Mouse (Mus musculus) adrenal gland, postnatal 14 days (tissue): ENCODE results near the gene Ppp4r1. TPM values are rescaled to one million over a fixed set of nuclear protein-coding genes. Genes with fewer than 3 reads are reported as not detected.

Experiments used
- DNase-seq: peaks from one replicate; pipeline ENCODE4 v3.0.0; 2021; ENCODE audit warnings: mixed read lengths
- total RNA-seq: library from RNA; stranded (reverse); gene quantifications from 2 replicates; pipeline ENCODE4 v1.2.3, GENCODE M21; 2021

Ppp4r1 gene
- total RNA-seq, 1 experiment from 2014 or later: 58.1 TPM

DNA sequence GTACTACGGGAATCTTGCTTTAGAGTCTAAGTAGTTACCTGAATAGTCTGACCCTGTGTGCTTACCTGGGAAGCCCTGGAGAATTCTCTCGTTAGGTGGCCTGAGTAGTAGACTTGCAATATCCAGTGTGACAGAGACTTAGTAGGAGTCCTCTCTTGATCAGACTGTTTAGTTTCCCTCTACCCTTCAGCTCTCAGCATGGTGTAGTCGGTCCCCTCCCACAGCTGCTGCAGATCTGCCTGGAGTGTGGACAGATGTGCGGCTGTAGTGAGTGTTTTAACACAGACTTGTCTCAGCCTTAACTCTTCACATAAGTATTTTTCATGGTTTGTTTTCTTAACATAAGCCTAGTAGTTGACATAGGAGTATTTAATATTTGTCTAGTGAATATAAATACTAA lies 19.7 kb downstream of the Ppp4r1 start:
- DNase-seq: no peak

DNA sequence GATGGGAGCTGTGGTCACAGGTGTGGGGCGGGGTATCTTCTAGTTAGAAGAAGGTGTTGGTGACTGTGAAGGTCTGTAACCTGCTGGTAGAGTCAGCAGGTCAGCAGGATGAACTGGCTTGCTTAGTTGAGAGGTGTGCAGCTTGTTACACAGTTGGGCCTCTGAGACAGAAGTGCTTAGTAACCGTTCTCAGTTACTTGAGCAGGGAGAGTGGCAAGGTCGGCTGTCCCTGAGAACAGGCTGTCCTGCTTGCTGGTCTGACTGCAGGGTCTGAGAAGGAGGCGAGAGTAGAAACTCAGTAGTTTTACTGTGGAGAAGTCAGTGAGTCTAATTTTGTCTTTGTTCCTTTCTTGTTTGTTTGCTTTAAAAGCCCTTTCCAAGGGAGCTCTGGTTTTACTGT lies 23.6 kb downstream of the Ppp4r1 start:
- DNase-seq: no peak

DNA sequence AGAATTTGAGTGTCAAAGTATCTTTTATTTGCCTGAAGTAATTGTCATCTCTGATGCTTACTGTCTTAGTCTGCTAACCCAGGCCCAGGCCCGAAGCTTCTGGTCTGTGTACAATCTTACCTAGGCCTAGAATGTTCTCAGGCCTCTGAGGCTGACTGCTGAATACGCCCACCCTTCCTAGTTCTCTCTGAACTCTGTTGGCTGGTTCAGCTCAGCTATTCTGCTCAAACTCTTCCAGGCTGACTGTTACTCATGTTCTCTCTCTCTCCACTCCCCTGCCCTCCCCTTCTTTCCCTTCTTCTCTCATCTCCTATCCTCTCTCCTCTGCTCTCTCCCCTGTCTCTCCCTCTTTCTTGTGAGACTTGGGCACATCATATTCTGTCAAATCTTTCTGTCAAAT lies 24.0 kb downstream of the Ppp4r1 start:
- DNase-seq: no peak

DNA sequence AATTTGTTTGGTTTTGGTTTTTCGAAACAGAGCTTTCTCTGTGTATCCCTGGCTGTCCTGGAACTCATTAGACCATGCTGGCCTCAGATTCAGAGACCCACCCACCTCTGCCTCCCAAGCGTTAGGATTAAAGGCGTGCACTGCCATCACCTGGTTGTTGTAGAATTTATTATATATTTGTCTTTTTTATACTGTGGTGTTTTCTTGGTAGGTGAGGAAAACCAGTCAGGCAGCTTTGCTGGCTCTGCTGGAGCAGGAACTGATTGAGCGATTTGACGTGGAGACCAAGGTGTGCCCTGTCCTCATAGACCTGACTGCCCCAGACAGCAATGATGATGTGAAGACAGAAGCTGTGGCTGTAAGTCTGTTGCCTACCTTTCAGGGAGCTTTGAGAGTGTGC lies 28.7 kb downstream of the Ppp4r1 start:
- no peak for DNase-seq

DNA sequence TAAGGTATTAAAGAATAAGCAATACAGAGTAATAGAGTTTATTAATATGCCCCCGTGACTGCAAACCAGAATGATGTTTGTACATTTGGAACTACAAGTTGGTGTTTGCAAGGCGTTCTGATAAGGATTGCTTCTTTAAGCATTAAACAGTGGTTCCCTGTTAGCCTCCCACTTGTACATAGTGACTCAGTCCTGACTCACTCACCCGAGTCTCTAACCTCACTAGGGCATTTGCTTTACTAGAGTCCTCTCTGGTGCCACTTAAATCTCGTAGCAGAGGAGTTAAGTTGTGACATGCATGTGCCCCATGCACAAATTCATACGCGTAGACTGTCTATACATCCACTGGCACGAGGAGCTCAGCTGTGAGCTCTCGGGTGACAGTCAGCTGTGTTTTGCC lies 31.4 kb downstream of the Ppp4r1 start:
- DNase-seq: peak; percentile 21

DNA sequence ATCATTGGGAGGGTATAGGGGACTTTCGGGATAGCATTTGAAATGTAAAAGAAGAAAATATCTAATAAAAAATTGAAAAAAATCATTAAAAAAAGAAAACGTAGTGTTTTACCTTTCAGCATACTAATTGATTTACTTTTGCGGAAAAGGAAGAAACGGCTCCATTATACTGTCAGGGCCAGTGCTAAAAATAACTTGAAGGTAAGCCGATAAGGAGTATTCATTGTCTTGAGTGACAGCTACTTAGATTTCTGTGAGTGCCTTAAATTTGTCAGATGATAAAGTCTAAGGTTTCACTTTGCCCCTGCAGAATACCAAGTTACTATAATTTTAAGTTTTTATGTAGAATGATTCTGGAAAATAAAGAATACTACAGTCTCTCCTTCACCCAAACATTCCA lies 37.8 kb downstream of the Ppp4r1 start:
- DNase-seq: no peak

DNA sequence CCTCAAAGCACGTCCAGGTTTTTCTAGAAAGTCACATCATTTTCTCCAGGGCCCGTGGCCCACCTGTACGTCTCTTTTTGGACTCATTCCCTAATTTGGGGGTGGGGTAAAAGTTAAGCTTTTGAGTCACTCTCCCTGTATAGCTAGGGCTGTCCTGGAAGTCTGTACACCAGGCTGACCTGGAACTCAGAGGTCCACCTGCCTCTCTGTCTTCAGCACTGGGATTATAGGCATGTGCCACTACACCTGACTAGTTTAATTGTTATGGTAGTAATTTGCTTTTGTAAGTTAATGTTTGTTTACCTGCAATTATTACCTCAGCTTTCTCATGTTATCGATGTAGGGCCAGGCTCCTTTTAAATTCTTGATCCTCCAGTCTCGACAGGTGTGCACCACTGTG lies 40.0 kb downstream of the Ppp4r1 start:
- DNase-seq: no peak

DNA sequence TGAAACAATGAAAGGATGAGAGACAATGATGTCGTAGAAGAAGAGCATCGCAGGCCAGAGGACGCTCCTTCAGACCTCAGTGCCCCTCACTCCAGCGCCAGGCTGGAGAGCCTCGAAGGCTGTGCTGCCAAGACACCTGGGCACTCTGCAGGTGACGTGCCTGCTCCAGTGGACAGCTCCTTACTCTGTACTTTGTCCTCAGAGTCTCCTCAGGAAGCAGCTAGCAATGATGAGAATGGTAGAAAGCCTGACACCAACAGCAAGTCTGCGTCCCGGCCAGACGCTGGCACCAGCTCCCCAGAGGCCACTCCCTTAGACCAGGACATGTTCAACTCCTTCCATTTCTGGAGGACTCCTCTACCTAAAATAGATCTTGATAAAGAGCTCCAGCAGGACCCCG lies 41.9 kb downstream of the Ppp4r1 start:
- no peak for DNase-seq

DNA sequence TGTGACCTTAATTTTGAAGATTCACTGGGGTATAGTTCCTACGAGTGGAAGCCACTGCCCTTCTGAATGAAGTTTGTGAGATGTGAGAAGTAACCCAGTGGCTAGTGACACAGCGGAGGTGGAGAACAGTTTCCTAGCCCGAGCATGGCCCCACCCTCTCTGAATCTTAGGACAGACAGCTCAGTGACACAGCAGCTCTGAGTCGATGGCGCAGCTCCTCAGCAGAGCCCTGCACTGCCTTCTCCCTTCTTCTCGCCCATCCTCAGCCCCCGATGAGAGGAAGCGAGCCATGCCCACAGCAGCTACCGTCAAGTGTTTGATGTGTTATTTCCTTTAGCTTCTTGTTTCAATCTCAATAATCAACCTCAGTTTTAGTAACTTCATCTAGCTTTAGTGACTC lies 43.9 kb downstream of the Ppp4r1 start:
- no peak for DNase-seq

DNA sequence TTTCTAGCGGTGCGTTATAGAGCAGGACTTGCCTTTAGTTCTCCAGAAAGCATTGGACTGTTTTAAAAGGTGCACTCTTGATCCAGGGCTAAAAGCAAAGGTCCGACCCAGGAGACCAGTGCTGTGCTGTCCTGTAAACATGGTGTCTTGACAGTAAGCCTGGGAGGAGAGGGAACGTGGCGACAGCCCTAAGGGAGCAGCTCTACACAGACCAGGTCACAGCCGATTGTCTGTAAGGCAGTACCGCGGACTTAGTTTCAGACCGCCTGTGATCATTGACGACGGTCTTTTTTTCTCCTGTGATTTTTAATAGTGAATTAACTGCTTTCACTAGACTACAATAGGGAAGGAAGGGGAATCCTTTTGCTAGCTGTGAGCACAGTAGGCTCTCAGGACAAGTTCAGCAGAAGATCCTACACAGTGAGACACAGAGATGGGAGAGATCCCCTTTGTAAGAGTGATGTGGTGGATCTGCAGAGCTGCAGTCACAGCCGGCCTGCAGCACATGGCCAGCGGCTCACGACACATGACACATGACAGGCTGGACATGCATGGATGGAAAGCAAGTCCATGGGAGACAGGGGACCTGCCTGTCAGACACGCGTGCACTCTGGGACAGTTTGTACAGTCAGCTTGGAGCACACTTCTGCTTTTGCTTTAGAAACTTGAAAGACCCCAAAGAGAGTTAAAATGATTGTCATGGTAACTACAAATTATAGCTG lies 44.9 kb downstream of the Ppp4r1 start:
- DNase-seq: no peak

DNA sequence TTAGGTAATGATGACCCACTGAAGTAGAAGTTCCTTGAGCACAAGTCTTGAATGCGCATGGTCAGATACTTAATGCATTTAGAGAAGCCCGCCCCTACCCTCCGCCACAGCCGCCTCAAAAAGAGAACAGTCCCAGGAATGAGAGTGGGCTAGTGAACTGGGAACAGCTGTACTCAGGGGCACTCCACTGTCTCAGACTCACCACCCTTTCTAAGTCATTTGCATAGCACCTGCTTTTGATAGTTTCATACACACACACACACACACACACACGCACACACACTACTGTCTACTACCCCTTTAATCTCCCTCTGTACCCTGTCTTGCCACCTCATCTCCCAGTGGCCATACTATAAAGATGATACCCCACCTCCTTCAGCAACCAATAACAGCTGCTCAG lies 45.5 kb downstream of the Ppp4r1 start:
- DNase-seq: no peak

DNA sequence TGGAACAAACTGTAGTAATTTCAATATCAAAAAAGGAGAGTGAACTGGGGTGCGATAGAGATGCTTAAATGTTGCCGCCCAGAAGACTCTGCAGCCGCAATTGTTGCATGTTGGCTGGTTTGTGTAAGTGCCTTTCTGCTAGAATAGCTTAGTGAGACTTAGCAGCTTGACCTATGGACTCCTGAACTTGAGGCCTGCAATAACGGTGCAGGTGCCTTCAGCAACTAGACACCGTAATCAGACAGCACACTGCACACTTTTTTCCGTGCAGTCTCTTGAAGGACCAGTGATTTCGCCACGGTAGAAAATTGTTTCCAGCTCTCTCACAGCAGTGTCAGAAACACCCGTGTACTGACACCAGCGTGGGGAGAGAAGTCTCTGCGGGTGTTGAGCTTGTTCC lies 46.6 kb downstream of the Ppp4r1 start:
- no peak for DNase-seq

DNA sequence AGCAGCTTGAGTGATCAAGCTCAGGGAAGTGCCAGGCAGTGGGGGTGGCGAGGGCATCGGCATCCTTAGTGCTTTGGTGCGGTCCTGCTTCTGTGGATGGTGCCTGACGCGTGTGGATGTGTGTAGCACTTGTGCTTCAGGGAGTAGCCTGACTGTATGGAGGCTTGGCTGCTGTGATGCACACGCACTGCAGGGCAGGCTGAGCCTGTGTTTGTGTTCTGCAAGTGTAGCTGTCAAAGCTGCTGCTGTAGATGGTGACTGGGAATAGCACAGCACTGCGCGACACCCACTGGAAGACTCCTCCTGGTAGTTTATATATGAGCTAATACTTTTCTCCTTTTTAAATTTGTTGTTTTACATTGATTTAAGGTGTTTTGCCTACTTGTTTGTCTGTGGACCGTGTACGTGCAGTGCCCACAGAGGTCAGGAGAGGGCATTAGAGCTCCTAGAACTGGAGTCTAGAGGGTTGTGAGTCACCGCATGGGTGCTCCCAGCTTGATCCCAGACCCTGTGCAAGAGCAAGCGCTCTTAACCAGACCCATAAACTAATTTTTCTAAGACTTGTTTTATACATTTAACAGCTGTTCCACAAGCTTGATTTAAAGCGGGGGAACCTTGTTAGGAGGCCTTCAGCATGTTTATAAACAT lies 48.0 kb downstream of the Ppp4r1 start:
- DNase-seq: peak; percentile 43

DNA sequence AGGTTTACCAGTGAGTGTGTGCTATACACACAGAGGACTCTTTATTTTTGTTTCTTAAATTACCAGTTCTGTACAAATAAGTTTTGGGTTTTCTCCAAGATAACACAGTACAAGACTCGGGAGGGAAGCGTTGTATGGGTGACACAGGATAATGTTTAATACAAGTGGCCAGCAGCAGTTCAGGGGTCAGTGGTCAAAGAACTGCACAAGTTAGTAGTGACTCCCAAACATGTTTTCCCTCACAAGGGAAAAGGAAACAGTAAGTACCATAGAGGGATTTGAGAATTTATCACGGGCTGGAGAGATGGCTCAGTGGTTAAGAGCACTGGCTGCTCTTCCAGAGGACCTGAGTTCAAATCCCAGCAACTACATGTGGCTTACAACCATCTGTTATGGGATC lies 51.5 kb downstream of the Ppp4r1 start:
- DNase-seq: no peak

DNA sequence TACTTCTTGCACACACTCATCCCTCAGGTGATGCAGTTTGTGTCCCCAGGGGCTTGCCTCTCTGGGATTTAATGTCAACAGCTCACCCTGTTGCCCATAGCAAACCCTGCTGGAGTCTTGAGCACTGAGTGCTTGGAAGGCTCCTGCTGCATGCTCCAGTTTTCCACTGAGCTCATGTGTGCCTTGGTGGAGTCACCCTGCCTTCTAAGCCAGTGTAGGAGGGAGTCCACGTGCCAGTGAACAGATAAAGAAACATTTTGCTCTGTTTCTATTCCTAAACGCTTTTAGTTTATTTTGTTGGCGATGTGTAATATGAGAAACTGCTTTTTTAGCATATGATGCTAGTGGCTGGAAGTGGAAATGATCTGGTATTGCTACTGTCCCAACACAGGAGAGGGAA lies 54.4 kb downstream of the Ppp4r1 start:
- no peak for DNase-seq

DNA sequence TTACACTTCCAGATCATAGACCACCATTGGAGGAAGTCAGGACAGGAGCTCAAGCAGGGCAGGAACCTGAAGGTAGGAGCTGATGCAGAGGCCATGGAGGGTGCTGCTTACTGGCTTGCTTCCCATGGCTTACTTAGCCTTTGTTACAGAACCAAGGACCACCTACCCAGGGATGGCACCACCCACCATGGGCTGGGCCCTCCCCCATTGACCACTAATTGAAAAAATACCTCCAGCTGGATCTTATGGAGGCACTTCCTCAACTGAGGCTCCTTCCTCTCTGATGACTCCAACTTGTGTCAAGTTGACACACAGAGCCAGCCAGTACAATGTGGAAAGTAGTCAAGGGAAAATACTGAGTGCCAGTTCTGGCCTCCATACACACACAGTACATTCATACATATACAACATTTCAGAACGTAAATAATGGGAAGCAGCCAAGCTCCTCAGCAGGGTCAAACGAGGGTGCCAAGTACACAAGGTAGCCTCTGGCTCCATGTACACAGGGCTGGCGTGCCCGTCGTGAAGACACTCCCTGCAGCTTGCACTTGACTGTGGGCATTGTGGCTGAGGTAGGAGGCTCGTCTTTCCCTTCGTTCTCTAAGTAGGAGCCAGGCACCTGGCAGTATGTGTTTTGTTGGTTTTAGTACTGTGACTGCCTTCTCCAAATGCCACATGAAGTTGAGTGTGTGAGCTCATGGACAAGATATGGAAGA lies 57.3 kb downstream of the Ppp4r1 start:
- no peak for DNase-seq

DNA sequence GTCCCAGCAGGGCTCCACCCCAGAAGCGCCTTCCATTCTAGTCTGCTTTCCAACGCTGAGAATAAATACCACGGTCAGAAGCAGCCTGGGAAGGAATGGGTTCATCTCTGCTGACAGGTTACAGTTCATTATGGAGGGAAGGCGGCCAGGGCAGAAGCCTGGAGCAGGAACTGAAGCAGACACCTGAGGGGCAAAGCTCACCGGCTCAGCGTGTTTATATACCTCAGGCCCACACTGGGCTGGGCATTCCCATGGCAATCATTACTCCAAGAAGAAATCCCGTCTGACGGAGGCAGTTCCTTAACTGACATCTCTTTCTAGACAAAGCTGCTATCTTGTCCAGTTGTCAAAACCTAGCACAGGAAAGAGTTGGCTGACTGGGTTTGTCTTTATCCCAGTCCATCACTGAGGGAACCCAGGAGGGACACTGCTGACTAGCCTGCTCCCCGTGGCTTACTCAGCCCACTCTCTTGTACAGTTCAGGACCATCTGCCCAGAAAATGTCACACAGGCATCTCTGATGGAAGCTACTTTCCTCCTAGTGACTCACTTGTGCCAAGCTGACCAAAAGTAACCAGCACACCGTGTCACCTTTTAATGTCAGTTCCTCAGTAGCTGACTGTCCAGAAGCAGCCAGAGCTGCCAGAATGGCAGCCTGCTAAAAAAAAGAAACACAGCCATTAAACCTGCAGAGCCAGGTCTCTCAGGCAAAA lies 60.5 kb downstream of the Ppp4r1 start:
- no peak for DNase-seq

DNA sequence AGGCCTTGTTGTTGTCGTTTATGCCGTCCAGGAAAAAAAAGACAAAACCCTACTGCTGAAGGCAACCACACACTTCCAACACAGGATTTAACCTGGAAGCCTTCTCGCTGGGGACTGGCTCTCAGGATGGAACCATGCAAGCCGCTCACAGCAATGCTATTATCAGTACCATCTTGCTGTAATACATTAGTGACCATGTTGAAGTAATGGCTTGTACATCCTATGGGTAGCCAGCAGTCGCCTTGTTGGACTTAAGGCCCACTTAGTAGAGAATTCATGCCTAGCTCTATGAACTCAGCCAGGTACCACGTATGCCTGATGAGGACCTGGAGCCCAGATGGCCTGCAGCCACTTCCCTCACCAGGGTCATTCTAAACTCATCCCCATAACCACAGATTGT lies 63.0 kb downstream of the Ppp4r1 start:
- no peak for DNase-seq

DNA sequence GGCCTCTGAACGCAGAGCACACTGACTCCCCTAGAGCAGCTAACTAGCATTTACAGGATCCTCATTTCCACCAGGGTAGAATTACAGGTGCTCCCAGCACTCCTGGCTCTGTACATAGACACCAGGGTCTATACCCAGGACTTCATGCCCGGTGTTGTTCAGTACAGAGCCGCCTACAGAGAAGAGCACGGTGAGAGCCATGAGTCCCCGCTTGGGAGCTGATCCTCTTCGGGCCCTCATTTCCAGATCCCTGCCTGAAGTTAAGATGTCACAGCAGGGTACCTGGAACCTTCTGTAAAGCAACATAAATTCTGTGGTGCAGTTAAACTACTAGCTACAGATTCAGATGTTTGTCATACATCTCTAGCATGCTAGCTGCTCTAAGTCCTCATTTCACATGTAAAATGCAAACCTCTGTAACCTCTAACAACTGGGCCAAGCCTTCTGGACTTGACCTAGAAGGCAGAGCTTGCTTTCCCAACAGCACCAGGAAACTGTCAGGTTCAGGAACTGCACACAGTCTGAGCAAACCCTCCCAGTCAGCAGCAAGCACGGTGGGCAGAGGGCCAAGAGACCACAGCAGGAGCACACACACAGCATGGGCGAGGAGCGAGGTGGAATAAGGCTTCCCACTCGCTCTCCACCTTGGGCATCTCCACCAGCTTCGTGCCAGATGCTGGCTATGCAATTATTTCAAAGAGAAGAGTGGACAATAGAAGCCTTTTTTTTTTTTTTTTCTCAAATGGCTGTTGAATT lies 65.5 kb downstream of the Ppp4r1 start:
- no peak for DNase-seq

DNA sequence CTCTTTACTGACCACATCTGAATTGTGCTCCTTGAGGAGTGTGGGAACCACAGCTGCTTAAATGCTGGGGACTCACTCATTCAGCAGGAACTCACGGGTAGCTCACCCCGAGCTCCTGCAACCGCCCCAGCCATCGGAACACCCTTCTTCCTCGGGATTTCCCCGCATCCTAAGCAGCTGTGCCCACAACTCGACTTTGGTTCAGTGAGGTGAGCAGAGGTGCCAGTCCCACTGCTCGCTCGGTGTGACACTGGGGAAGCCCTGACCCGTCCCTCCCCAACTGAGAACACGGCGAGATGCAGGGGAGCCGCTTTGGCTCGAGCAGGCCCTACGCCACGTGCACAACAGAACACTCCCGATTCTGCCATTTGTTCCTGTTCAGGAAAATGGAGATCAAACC lies 68.1 kb downstream of the Ppp4r1 start:
- no peak for DNase-seq

DNA sequence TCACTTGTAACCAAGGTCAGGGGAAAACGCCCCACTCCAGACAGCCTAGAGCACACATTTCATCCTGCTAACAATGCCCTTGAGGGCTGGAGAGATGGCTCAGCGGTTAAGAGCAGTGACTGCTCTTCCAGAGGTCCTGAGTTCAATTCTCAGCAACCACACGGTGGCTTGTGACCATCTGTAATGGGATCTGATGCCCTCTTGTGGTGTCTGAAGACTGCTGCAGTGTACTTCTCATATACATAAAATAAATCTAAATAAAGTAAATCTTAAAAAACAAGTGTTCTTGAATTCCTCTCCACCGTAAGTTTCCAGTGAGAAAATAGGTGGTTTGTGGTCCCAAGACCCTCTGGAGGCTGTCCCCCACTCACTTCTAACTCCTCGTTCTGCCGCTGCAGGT lies 69.4 kb downstream of the Ppp4r1 start:
- no peak for DNase-seq

DNA sequence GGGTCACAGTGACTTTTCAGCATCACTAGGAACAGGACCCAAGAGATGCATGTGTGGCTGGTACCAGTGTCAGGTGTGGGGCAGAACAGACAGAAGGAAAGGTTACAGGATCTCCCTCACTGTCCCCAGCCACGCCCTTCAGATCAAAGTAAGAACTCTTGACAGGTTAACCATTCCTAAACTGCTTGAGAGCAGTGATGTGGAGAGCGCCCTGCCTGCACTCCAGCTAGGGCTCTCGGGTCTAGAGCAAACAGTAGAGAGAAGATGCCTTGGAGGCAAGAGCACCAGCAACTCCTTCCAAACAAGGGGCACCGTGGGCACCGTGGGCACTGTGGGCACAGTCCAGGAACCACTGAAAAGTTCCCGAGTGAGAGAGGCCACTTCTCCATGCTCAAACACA lies 71.0 kb downstream of the Ppp4r1 start:
- no peak for DNase-seq
